Mouse (Mus musculus) MN1 (cell line): Measurements from ENCODE around the gene Lgals8.
"Not testable (repeated sequence)": the region's sequence is repeated elsewhere in the genome, so short reads cannot be mapped to it uniquely, and the experiment has no call there.

Source experiments
- DNase-seq: peaks from one replicate; pipeline ENCODE4 v3.0.0-alpha.2; 2016; ENCODE audit warnings: low spot score

Gene Lgals8

GRCm38 (mm10) chr13:12464844-12465243, at the start of gene Lgals8:
Gene Lgals8 (minus strand): TSS chr13:12464944.
- no peak for DNase-seq

DNA sequence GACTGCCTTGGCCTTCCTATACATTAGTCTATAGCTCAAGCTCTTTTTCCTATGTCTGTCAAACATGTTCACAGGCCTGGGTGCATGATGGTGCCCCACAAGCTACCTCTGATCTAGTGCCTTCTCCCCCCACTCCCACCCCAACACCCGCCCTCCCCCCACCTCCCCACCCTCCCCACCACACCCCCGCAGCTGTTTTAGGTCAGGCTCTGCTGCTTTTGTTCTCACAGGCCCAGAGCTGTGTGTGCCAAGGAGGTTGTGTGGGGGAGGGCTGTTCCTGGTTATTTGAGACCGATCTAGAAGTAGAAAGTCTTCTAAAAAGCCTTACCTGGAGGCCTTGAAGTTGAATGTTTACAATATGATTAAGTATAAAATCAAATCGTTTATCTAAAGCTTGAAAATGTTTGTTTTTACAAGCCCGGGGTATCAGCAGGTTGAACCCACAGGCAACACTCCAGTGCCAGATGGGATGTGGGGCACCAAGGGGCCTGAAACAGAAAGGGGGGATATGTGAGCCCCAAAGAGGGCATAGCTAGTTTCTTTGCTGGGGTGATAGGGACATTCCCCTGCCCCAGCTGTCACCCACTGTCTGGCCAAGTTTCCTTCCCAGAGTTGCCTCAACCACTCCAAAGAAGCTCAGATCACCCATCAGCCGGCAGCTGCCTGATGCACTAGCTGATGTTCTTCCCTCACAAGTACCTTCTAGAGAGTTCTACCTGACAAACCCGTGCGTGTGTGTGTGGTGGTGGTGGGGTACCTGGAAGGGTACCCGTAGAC, 46.6 kb upstream of the Lgals8 start:
- DNase-seq = no peak

GRCm38 (mm10) chr13:12510032-12510431, 45.3 kb upstream of the Lgals8 start:
- DNase-seq = no peak

DNA sequence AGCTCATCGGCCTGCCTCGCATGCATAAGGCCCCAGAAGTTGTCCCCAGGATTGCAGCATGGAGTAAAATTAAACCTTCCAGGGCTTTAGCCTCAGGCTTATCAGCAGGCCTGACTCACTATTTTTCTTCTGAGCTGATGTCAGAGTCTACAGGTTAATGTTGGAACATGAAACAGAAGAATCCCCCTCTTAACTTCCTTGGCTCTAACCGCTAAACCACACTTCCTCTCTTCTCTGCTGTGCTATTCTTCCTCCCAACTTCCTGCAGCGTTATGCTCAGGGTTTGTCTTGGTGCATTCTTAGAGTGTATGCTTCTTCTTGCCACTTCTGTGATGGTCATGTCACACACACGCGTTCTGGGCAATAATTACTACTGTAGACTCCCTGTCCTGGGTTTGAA, 42.7 kb upstream of the Lgals8 start:
- DNase-seq = no peak

DNA sequence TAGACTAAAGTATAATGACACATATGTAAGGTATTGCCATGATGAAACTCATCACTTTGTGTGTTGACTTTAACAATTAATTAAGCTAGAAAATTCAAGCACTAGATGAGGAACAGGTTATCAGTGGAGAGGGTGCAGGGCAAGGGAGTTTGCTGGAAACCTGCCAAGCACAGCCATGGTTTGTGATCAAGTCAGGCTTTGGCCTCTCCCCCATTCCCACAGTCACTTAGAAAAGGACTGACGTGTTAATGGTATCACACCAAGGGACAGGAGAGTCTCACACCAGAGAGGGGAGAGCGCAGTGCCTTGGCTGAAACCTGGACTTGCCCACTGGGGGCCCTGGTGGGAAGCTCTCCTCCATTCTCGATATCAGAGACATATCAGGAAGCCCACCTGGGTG, 40.6 kb upstream of the Lgals8 start:
- DNase-seq = no peak

GRCm38 (mm10) chr13:12503238-12503751, 38.6 kb upstream of the Lgals8 start:
- DNase-seq = peak; percentile 71

DNA sequence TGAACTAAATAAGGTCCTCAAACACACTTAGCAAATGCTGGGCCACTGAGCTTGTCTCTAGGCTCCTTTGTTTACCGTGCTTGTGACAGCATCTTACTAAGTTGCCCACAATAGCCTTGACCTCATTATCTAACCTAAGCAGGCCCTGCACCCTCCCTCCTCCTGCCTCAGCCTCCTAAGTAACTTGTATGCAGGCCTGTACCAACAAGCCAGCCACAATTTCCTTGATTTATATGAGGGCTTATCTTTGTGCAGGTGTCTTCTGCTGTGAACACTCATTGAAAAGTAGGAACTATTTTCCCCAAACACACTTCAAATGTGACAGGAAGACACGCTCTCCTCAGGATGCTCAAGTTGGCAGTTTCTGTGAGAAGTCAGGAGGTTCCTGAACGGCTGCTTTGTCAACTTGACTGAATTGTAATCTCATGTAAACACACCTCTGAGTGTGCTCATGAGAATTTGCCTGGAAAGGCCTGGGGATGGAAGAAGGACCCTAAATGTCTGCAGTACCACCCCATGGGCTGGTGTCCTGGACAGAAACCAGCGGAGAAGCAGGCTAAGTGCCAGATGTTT, 38.0 kb upstream of the Lgals8 start:
- DNase-seq = peak; percentile 39

DNA sequence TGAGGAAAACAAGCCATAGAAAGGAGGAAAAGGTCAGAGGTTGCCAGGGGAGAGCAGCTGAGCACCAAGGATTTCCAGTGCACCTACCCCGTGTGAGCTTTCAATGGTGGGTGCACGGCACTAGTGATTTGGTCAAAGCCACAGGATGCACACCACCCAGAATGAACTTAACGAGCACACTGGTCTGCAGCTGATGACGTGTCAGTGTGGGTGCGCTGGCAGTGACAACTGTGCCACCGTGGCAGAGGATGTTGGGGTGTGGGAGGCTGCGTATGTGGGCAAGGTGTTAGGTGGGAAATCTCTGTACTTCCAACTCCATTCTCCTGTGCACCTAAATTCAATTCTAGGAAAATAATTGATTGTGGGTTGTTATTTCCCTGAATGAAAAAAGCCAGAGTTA, 34.4 kb upstream of the Lgals8 start:
- DNase-seq = no peak

- DNase-seq = no peak
Observed at GRCm38 (mm10) chr13:12497809-12498208, 33.1 kb upstream of the Lgals8 start.

GRCm38 (mm10) chr13:12494750-12495149, 30.0 kb upstream of the Lgals8 start:
- DNase-seq = peak; percentile 79

DNA sequence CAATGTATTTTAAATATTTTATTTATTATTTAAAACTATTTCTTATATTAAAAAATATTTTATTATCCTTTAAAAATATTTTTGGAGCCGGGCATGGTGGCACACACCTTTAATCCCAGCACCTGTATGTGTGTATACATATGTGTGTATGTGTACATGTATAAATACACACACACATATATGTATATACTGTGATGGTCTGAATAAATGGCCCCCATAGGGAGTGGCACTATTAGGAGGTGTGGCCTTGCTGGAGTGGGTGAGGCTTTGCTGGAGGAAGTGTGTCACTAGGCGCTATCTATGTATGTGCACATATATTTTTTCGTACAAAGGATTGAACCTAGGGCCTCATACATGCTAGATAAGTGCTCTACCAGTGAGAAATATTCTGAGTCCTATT, 27.8 kb upstream of the Lgals8 start:
- no peak for DNase-seq

- DNase-seq = peak; percentile 48
Observed at GRCm38 (mm10) chr13:12485640-12486039, 20.9 kb upstream of the Lgals8 start.

DNA sequence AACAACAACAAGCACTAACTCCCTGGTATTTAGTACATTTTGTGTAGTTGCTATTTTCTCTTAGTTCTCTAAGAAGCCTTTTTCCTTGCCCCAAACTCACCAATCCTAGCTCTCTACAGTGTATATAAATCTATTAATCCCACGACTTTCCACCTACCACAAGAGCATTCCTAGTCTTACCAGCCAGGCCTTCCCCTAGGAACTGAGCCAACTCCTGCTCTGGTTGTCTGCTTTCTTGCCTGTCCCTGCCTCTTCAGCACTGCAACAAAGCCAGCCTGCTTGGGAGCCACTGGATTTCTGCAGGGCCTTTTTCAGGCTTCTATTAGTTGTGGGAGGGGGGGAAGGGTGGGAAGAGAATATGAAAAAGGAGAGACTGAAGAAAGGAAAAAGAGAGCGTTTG, 20.5 kb upstream of the Lgals8 start:
- peak; percentile 62 for DNase-seq

GRCm38 (mm10) chr13:12479802-12480201, 15.1 kb upstream of the Lgals8 start:
- DNase-seq = no peak

DNA sequence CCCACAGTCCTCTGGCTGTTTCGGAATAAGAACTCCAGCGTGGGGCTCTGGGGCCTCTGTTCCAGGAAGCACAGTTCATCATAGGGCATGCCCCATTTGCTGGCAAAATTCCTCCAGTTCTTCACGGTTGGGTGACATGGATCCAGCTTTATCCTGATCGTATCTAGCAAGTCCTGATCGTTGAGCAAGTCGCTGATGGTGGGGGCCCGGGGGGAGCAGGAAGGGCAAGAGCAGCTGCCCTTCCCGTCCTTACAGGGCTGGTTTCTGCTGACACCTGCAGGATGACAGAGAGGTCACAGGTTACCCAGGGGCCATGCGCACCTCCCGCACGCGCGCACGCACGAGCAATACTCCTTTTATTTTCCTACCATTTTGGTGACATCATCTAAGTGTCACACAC, 13.6 kb upstream of the Lgals8 start:
- DNase-seq = no peak

GRCm38 (mm10) chr13:12476886-12477285, 12.1 kb upstream of the Lgals8 start:
- DNase-seq = no peak

GRCm38 (mm10) chr13:12475239-12475638, 10.5 kb upstream of the Lgals8 start:
- DNase-seq = no peak

- DNase-seq = peak; percentile 83
Observed at GRCm38 (mm10) chr13:12473724-12474378, 9.1 kb upstream of the Lgals8 start.

DNA sequence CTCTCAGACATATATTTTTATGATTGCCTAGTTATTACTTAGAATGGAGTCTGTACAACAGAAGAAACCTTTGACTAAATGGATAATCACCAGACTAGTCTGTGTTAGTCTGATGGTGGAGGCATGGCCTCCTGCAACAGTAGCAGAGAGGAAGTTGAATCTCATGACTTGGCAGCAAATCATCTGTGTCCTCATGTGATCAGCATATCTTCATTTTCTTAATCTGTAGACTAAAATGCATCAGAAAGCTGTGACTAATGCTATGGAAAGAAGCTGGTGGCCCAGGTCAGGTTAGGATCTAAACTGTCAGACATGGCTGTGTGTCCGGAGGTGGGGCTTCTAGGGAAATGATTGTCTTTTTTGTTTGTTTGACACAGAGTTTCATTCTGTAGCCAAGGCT, 3.7 kb upstream of the Lgals8 start:
- DNase-seq = no peak

- not testable (repeated sequence) for DNase-seq
Observed at GRCm38 (mm10) chr13:12464159-12464558, 585 bp downstream of the Lgals8 start.

DNA sequence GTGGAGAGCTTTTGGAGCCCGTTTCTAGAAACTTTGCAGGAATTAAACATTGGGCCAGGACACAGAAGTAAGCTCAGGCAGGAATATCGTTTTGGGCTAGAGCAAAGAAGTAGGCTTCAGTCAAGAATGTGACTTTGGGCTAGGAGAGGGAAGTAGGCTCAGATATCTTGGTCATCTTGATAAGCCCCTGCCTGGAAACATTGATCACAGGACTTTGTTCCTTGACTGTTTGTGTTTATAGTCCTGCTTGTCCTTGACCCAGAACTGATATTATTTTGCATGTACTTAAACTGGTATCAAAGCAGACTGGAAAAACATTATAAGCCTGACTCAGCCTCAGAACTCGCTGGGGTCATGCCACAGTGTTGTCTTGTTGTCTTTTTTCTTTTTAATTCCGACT, 2.1 kb downstream of the Lgals8 start:
- no peak for DNase-seq

- no peak for DNase-seq
Observed at GRCm38 (mm10) chr13:12461730-12462119, 3.0 kb downstream of the Lgals8 start.
